Mouse (Mus musculus) ES-Bruce4 (cell line): ENCODE data around the gene U2surp.

Experiments used
- EP300 ChIP-seq: IDR thresholded peaks from 2 replicates; pipeline ENCODE4 v1.6.1; 2011; ENCODE audit warnings: low read depth, low read length; ENCODE audit not compliant: insufficient read depth
- POLR2A ChIP-seq: IDR thresholded peaks from one replicate; pipeline ENCODE4 v1.8.1; 2011; ENCODE audit warnings: low read length; ENCODE audit not compliant: insufficient read depth

DNA sequence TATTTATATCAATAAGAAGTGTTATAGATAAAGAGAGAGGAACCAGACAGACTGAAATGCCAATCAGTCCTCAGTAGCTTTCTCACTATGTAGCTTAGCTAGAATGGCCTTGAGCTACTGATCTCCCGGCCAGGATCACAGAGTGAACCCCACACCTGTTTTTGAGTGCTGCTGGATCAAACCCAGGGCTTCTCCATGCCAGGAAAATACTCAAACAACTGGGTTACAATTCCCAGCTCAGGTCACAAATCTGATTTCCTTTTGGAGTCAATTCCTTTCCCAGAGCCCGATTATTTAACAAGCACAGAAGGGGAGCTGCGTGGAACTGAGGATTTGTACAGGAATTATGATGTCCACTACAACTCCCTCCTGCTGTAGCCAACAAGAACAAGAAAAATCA lies 31.8 kb downstream of the U2surp start:
- TF ChIP-seq POLR2A, result no peak
- TF ChIP-seq EP300, result no peak
